Mouse (Mus musculus): Measurements from ENCODE around the gene Prame. TPM values are rescaled to one million over a fixed set of nuclear protein-coding genes. Genes with fewer than 3 reads are reported as not detected.
"Not testable (repeated sequence)": the region's sequence is repeated elsewhere in the genome, so short reads cannot be mapped to it uniquely, and the experiment has no call there.

The Prame gene
- total and polyA plus RNA-seq, 3 experiments = 0.08 TPM; not detected in 2

GRCm38 (mm10) chrX:135601298-135602029, 26.0 kb downstream of the Prame start:
- TF ChIP-seq SMC3 (IDR thresholded peaks at IDR 0.05; ENCODE audit: low read depth, low read length) (peak; percentile 46), RAD21 (IDR thresholded peaks at IDR 0.05; ENCODE audit: low read depth, low read length) (peak; percentile 32), CTCF (conservative IDR thresholded peaks at IDR 0.05 in 1 of 2, IDR thresholded peaks at IDR 0.05 in 1 of 2; ENCODE audit: low read depth in 2 of 2, low read length in 2 of 2) (peak; percentile 47 to 68)
- H3K9ac ChIP-seq (ENCODE audit: insufficient read depth, low read depth); H3K27me3 ChIP-seq (replicated peaks); H3K9me3 ChIP-seq (replicated peaks; ENCODE audit: low read length); H3K4me1 ChIP-seq (ENCODE audit: control insufficient read depth in 1 of 2, insufficient read depth in 2 of 2); dilution Hi-C loops (cut with MboI; ENCODE audit: extremely low pct_ligation_motif_present, extremely low pct_unique_long_range_greater_than_20kb, low sequenced_read_pairs); H3K4me3 ChIP-seq (replicated peaks in 1 of 3; ENCODE audit: low read depth in 2 of 3, low read length in 2 of 3, poor library complexity in 1 of 3); in situ Hi-C loops (cut with MboI; ENCODE audit: low pct_ligation_motif_present, low pct_unique_long_range_greater_than_20kb, low sequenced_read_pairs); H3K36me3 ChIP-seq (replicated peaks in 1 of 2; ENCODE audit: control insufficient read depth in 1 of 2, insufficient read depth in 1 of 2, low read length in 1 of 2); H3K27ac ChIP-seq (ENCODE audit: insufficient read depth, low read depth); H3K79me2 ChIP-seq (replicated peaks; ENCODE audit: control insufficient read depth, extremely low read depth, insufficient read depth, poor library complexity, severe bottlenecking); H3K4me2 ChIP-seq (ENCODE audit: insufficient read depth, low read depth, poor library complexity, severe bottlenecking): not testable (repeated sequence)
- peak; percentile 57 for DNase-seq (ENCODE audit: extremely low read depth)

- H3K4me3 ChIP-seq (replicated peaks in 1 of 3; ENCODE audit: low read depth in 2 of 3, low read length in 2 of 3, poor library complexity in 1 of 3) = peak within 1 kb of the TSS; percentile 59 to 72 (median 69)
- H3K9me3 ChIP-seq (replicated peaks; ENCODE audit: low read length) = no peaks in the 10 kb centered on the region
- peaks cover 7% of the 10 kb centered on the region; the same call in 1 of the 2 replicates for H3K79me2 ChIP-seq (replicated peaks; ENCODE audit: control insufficient read depth, extremely low read depth, insufficient read depth, poor library complexity, severe bottlenecking)
- no peak within 1 kb of the TSS; the same call in 1 of the 2 replicates for H3K27ac ChIP-seq (ENCODE audit: insufficient read depth, low read depth)
- peak; percentile 37 for DNase-seq (ENCODE audit: extremely low read depth)
- H3K4me2 ChIP-seq (ENCODE audit: insufficient read depth, low read depth, poor library complexity, severe bottlenecking) = peak within 1 kb of the TSS; percentile 50
- H3K9ac ChIP-seq (ENCODE audit: insufficient read depth, low read depth) = peak within 1 kb of the TSS; percentile 95
- peaks cover 2 to 9% of the 10 kb centered on the region in 2 experiments for H3K36me3 ChIP-seq (replicated peaks in 1 of 2; ENCODE audit: control insufficient read depth in 1 of 2, insufficient read depth in 1 of 2, low read length in 1 of 2)
- peaks cover 5 to 13% of the 10 kb centered on the region in 2 experiments for H3K4me1 ChIP-seq (ENCODE audit: control insufficient read depth in 1 of 2, insufficient read depth in 2 of 2)
- dilution Hi-C loops (cut with MboI; ENCODE audit: extremely low pct_ligation_motif_present, extremely low pct_unique_long_range_greater_than_20kb, low sequenced_read_pairs) (no loop called here), in situ Hi-C loops (cut with MboI; ENCODE audit: low pct_ligation_motif_present, low pct_unique_long_range_greater_than_20kb, low sequenced_read_pairs) (no loop called here)
- H3K27me3 ChIP-seq (replicated peaks) = no peaks in the 10 kb centered on the region
- 0 out of 2 replicates have a peak, but pooled peaks have one; percentile 42 for TF ChIP-seq ELF1 (IDR thresholded peaks at IDR 0.05; ENCODE audit: low read depth, low read length)
- 0 out of 2 replicates have a peak, but pooled peaks have one; percentile 32 for TF ChIP-seq NELFE (IDR thresholded peaks at IDR 0.05; ENCODE audit: low read depth, low read length)
- no peak for TF ChIP-seq EP300 (IDR thresholded peaks at IDR 0.05; ENCODE audit: low read length)
- 0 out of 2 replicates have a peak, but pooled peaks have one; percentile 40 for TF ChIP-seq POLR2A (IDR thresholded peaks at IDR 0.05; ENCODE audit: low read depth, low read length)
- no peak for TF ChIP-seq JUN (IDR thresholded peaks at IDR 0.05; ENCODE audit: insufficient read depth, low read depth, low read length)
- no peak for TF ChIP-seq CHD1 (IDR thresholded peaks at IDR 0.05; ENCODE audit: low read depth, low read length)
- TF ChIP-seq TBP (conservative IDR thresholded peaks at IDR 0.05; ENCODE audit: low read depth, low read length) = peak; percentile 84
- no peak for TF ChIP-seq PAX5 (IDR thresholded peaks at IDR 0.05; ENCODE audit: low read length)
- no peak for TF ChIP-seq MAX (IDR thresholded peaks at IDR 0.05; ENCODE audit: low read length)
- TF ChIP-seq BHLHE40 (IDR thresholded peaks at IDR 0.05; ENCODE audit: low read depth, low read length) = no peak
- no peak for TF ChIP-seq ZKSCAN1 (IDR thresholded peaks at IDR 0.05; ENCODE audit: borderline replicate concordance, low read depth, low read length)
- no peak for TF ChIP-seq UBTF (IDR thresholded peaks at IDR 0.05; ENCODE audit: low read depth, low read length)
Measured at GRCm38 (mm10) chrX:135598677-135599076, 28.8 kb downstream of the Prame start, which contains the start of gene Nxf7. Gene Nxf7, minus strand, starts transcription at chrX:135598777.

Measured in CH12.LX (cell line).